Mouse (Mus musculus) heart, adult 2 months (tissue): ENCODE results near the gene Oprm1.

Experiments used
- CTCF ChIP-seq: fragments of 200-600 bp; IDR thresholded peaks from 2 replicates; pipeline ENCODE4 v1.8.1; 2022; ENCODE audit warnings: antibody characterized with exemption, mild to moderate bottlenecking, moderate library complexity
- EP300 ChIP-seq: fragments of 200-500 bp; IDR thresholded peaks from 2 replicates; pipeline ENCODE4 v1.6.1; 2011; ENCODE audit warnings: low read depth, low read length, control low read depth; ENCODE audit not compliant: insufficient read depth
- POLR2A ChIP-seq: fragments of 200-500 bp; IDR thresholded peaks from 2 replicates; pipeline ENCODE4 v1.6.1; 2011; ENCODE audit warnings: mild to moderate bottlenecking, low read depth, low read length, control low read depth; ENCODE audit not compliant: insufficient read depth

GRCm38 (mm10) chr10:6996895-6997294 lies 238.6 kb downstream of the Oprm1 start:
- TF ChIP-seq CTCF (no peak), POLR2A (no peak), EP300 (no peak)
